Mouse (Mus musculus) layer of hippocampus, postnatal 10 days (tissue): Measurements from ENCODE around the gene Mlph. TPM values are rescaled to one million over a fixed set of nuclear protein-coding genes. Genes with fewer than 3 reads are reported as not detected.

Experiments
- DNase-seq, 2 experiments: peaks; one replicate each; pipeline ENCODE4 v3.0.0; 2021; ENCODE audit warnings: low spot score in 2 of 2
- total RNA-seq, 2 experiments: library from RNA; stranded (reverse); gene quantifications; 2 replicates each; pipeline ENCODE4 v1.2.3; 2021

The Mlph gene
- total RNA-seq, 2 experiments from 2014 or later, result 0.41 to 0.47 TPM

- DNase-seq, result peak; percentile 66 to 71
Measured at GRCm38 (mm10) chr1:90906357-90906756, 8.5 kb upstream of the Mlph start.

- no peak for DNase-seq
Measured at GRCm38 (mm10) chr1:90909161-90909560, 5.7 kb upstream of the Mlph start.

DNA sequence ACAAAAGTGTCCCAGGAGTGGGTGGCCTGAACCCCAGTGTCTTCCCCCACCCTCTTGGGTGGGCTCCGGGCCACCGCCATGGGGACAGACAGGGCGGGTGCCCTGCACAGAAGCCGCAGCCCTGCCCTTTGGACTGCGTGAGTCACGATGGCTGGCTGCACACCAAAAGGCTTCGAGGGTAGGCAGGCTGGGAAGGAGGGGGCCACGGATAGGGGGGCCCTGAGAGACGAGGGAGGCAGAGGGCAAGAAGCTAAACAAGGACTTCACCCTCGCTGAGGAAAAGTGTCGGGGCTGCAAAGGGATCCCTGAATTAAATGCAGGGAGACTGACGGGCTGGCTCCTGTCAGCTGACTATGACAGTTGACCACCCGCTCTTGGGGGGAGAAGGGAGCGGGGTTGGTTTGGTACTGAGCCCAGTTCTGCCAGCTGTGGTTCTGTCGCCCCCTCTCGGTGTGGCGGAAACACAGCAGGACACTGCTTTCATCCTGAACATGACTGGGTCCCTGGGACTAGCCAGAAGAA is 5.2 kb upstream of the Mlph start:
- DNase-seq, result peak; percentile 25 to 35

DNA sequence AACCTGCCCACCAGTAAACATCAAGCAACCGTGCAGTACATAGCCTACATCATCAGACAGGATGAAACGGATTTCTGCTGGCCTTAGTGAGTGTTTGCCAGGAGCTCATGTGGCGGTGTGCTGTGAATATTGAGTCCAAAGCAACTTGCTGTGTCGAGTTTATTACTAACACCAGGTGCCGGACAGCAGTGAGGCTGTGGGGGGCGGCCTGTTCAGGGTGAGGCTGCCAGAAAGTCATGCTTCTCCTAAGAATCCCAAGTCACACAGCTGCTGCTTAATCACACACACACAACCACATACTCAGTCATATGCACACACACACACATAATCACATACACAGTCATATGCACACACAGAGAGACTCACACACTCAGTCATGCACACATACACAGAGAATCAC is 1.7 kb upstream of the Mlph start:
- DNase-seq, result no peak

DNA sequence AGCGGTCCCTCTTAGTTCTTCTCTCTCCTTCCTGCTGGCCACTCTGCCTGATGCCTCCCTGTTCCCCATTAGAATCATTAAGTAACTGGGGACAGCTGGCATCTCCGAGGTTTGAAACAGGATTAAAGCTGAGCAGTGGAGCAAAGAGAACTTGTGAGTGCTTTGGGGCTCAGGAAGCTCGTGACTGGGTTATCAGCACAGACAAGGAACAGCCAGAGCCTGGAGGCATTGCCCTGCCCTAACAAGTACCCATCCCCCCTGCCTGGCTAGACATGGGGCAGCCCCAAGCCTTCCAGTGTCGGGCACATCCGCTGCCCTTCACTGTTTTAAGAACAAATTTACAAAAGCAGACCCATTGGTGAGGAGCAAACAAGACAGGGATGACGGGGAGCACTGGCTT is 2.6 kb downstream of the Mlph start:
- DNase-seq, result no peak

DNA sequence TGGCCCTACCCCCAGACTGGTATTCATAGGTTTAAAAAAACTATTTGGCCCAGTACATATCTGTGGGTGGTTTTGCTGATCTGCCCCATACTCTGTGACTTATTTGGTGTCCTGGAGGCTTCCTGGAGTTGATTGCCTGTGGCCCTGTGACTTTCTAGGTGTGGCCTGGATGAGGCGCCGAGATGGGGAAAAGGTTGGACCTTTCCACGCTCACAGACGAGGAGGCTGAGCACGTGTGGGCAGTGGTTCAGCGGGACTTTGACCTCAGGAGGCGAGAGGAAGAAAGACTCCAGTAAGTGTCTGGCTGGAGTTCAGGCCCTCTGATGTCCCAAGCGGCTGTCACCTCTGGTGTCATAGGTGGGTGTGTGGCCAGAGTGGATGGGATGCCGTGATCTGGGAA is 6.8 kb downstream of the Mlph start:
- DNase-seq, result no peak

GRCm38 (mm10) chr1:90926030-90926429 is 11.1 kb downstream of the Mlph start:
- DNase-seq, result no peak

DNA sequence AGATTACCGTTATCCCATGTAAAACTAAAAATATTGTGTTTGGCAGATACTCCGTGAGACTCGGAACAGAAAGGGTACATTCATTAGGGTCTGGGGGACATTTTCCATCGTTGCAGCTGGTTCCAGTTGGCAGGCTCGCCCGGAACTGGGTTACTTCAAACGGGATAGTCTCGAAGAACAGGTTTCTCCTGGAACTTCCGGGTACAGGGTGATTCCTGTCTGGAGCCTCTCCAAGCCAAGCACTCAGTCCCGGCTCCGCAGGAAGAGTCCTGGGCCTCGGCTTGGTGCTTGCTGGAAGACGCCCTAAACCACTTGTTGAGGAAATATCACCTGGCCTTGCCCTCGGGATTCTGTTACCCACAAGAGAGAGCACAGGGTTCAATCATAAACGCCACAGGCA is 12.4 kb downstream of the Mlph start:
- no peak for DNase-seq

GRCm38 (mm10) chr1:90927929-90928574 is 13.2 kb downstream of the Mlph start:
- DNase-seq, result no peak

- peak; percentile 90 to 92 for DNase-seq
Measured at GRCm38 (mm10) chr1:90928575-90928934, 13.7 kb downstream of the Mlph start.

GRCm38 (mm10) chr1:90933001-90933400 is 18.1 kb downstream of the Mlph start:
- DNase-seq, result peak; percentile 31 to 44

DNA sequence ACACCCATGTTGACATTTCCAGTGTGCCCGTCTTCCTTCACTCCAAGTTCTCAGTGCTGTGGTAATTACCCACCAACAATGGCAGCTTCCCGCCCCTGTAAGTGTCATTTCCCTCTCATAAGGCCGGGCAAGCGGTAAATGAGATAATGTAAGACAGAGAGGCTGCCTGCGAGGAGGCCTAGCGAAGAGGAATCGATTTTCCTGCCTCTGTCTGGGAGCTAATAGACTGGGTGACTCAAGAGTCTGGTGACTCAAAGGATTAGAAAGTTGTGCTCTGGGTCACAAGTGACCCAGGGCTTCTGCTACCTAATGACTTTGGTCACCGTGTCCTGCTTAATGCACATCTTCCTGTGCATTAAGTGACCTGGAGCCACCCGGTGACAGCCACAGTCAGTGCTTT is 22.1 kb downstream of the Mlph start:
- DNase-seq, result no peak

GRCm38 (mm10) chr1:90939980-90940379 is 25.1 kb downstream of the Mlph start:
- no peak for DNase-seq

GRCm38 (mm10) chr1:90945171-90945570 is 30.3 kb downstream of the Mlph start:
- no peak for DNase-seq

GRCm38 (mm10) chr1:90947252-90947651 is 32.4 kb downstream of the Mlph start:
- no peak for DNase-seq

DNA sequence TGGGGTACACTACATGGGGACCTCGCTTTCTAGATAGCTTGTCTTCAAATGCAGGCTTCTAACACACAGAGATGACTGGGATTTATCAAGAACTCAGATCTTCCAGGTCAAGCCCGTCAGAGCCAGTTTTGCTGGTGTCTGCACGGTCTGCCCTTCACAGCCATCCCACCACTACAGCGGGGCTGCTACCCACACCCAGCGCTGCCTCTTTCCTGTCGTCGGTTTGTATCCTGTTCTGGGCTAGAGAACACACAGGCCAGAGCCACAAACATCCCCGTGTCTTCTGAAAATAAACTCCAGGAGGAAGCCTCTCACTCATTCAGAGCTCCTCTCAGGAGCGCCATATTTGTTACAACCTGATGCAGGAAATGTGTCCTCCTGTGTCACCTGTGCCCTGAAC is 34.4 kb downstream of the Mlph start:
- DNase-seq, result no peak

DNA sequence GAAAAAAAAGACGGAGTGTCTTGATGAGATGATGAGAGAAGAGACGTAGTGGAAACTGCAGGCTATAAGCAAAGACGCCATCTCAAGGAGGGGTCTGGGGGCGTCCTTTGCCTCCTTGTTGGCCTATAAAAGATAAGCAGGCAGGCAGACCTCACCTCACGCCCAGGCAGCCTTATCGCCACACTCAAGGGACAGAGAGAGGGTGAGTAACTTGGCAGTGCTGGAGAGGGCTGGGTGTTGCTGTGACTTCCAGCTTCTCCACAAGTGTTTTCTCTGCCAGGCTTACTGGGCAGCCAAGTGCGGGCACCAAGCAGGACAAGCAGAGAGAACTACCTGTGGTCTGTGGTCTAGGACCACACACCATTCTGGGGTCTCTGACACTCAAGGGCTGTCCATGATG is 36.8 kb downstream of the Mlph start:
- no peak for DNase-seq

DNA sequence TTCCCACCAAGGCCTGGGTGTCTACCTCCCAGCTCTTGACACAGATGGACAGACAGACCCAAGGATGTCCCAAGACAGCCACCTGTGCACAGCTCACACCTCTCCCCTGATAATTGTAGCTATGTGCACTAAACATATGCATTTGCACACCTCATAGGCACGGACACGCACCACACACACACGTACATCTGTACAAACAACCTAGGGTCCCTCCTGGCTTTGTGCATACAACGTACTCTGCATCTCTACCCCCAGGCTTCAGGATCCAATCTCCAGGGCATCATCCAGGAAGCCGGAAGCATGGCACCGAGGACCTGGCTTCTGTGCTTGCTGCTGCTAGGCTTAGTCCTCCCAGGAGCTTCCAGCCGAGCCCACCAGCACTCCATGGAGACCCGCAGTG is 37.9 kb downstream of the Mlph start, which contains the start of gene Prlh:
TSS of gene Prlh (plus strand) at position 301 of the 400 bp plus-strand sequence.
- no peak for DNase-seq

- DNase-seq, result peak in 1 of 2 experiments; percentile 41
Measured at GRCm38 (mm10) chr1:90953688-90954087, 38.8 kb downstream of the Mlph start.

DNA sequence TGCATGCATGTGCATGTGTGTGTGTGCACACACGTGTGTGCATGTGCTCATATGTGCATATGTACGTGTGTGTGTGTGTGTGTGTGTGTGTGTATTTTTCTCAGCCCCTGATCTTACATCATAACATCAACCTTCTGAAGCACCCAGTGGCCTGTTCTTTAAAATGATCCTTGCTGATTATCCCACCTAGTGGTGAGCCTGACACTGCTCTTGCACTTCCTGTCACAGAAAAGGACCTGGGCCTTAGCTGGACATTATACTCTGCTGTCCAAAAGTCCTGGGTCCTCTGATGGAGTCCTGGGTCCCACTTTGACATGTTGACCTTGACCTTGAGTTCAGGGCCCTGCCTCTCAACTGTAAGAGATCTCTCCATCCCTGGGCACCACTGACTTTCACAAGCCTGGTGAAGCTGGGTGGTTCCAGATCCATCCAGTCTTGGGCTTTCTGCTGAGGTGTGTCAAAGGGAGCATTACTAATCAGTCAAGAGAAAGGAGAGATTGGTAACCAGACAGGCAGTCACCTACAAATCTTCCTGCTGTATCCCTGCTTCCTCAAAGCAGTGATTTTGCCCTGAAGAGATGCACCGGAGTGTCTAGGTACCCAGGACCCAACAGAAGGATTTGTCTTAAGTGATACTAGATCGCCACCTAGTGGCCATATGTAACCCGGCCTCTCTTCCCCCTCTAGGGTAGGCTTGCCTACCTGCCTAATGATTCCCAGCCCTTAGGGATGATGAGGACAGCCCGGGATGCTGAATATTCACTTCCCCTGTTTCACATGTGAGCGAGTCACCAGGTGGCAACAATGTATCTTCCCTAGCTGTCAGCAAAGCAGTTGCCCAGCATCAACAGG is 41.6 kb downstream of the Mlph start:
- DNase-seq, result peak; percentile 67 to 73

- no peak for DNase-seq
Measured at GRCm38 (mm10) chr1:90962526-90962925, 47.6 kb downstream of the Mlph start.

- no peak for DNase-seq
Measured at GRCm38 (mm10) chr1:90962994-90963393, 48.1 kb downstream of the Mlph start.
